Mouse (Mus musculus) embryonic facial prominence, embryonic 11.5 days (tissue): ENCODE results near the gene Phldb2. TPM values are rescaled to one million over a fixed set of nuclear protein-coding genes. Genes with fewer than 3 reads are reported as not detected.

Experiments used
- ATAC-seq: fragments of 200-750 bp; cut with Nextera tagmentation; replicated peaks from 2 replicates; pipeline ENCODE4 v1.8.0; 2017; ENCODE audit warnings: low read depth; ENCODE audit not compliant: insufficient number of reproducible peaks, low FRiP score, low TSS enrichment
- DNase-seq: peaks from one replicate; pipeline ENCODE4 v3.0.0-alpha.2; 2015; ENCODE audit warnings: low spot score
- H3K27ac ChIP-seq: fragments of 300-500 bp; sonication (generic); replicated peaks from 2 replicates; pipeline ENCODE4 v1.5.1; 2014; ENCODE audit warnings: mild to moderate bottlenecking, low read depth, low read length, control low read depth
- H3K27me3 ChIP-seq: fragments of 300-500 bp; sonication (generic); 2 replicates; pipeline ENCODE4 v1.6.1; 2014; ENCODE audit warnings: mild to moderate bottlenecking, low read length, moderate library complexity, mixed read lengths; ENCODE audit not compliant: control insufficient read depth, insufficient read depth
- H3K36me3 ChIP-seq: fragments of 300-500 bp; sonication (generic); replicated peaks from 2 replicates; pipeline ENCODE4 v1.6.1; 2014; ENCODE audit warnings: low read depth, mild to moderate bottlenecking, low read length, moderate library complexity, mixed read lengths; ENCODE audit not compliant: control insufficient read depth, insufficient read depth
- H3K4me1 ChIP-seq: fragments of 300-500 bp; sonication (generic); 2 replicates; pipeline ENCODE4 v1.6.1; 2014; ENCODE audit warnings: low read length, mixed read lengths; ENCODE audit not compliant: control insufficient read depth, insufficient read depth
- H3K4me2 ChIP-seq: fragments of 300-500 bp; sonication (generic); 2 replicates; pipeline ENCODE4 v1.6.1; 2014; ENCODE audit warnings: low read depth, mild to moderate bottlenecking, control low read depth, low read length, moderate library complexity
- H3K4me3 ChIP-seq: fragments of 300-500 bp; sonication (generic); 2 replicates; pipeline ENCODE4 v1.5.1; 2014; ENCODE audit warnings: low read depth, low read length, control low read depth
- H3K9ac ChIP-seq: fragments of 300-500 bp; sonication (generic); replicated peaks from 2 replicates; pipeline ENCODE4 v1.6.1; 2014; ENCODE audit warnings: mild to moderate bottlenecking, control low read depth, low read length
- H3K9me3 ChIP-seq: fragments of 300-500 bp; sonication (generic); replicated peaks from 2 replicates; pipeline ENCODE4 v1.6.1; 2016; ENCODE audit warnings: mild to moderate bottlenecking, low read length, inconsistent platforms, mixed read lengths; ENCODE audit not compliant: control insufficient read depth
- WGBS: fragments of 180-500 bp; shearing (Covaris S2); extraction: QIAGEN DNeasy Blood & Tissue Kit; methylation state at CpG from one replicate; pipeline ENCODE4 v1.1.7; 2014; 5-methylcytosine and 5-hydroxymethylcytosine counted together
- polyA plus RNA-seq: library from polyadenylated mRNA; unstranded; fragments of >200 nt; fragmentation: Nextera tagmentation; extraction: Ambion mirVana; gene quantifications from 2 replicates; pipeline ENCODE4 v1.2.1, GENCODE M21; 2014

The Phldb2 gene
- polyA plus RNA-seq, 1 experiment from 2014 or later = 54.6 TPM

GRCm38 (mm10) chr16:45767434-45767833 lies 186.0 kb downstream of the Phldb2 start:
- WGBS = 73% methylated on average over 4 of the region's 4 CpGs

GRCm38 (mm10) chr16:45765801-45766494 lies 187.4 kb downstream of the Phldb2 start:
- WGBS = 76% methylated on average over 7 of the region's 7 CpGs
- no peaks in the 10 kb centered on the region for H3K4me1 ChIP-seq
- no peaks in the 10 kb centered on the region for H3K27me3 ChIP-seq
- no peak overlapping the region for H3K4me2 ChIP-seq
- peaks cover 3% of the 10 kb centered on the region; the same call in 1 of the 2 replicates for H3K36me3 ChIP-seq
- no peak overlapping the region for H3K4me3 ChIP-seq
- no peak overlapping the region for H3K27ac ChIP-seq
- H3K9ac ChIP-seq = no peak overlapping the region
- ATAC-seq (no peak), DNase-seq (no peak)
- no peaks in the 10 kb centered on the region for H3K9me3 ChIP-seq

More at GRCm38 (mm10) chr16:45767434-45767833, 186.0 kb downstream of the Phldb2 start:
- Histone ChIP-seq H3K36me3 (peaks cover 3% of the 10 kb centered on the region; the same call in 1 of the 2 replicates), H3K27me3 (no peaks in the 10 kb centered on the region), H3K9me3 (no peaks in the 10 kb centered on the region), H3K4me1 (no peaks in the 10 kb centered on the region), H3K9ac (no peak overlapping the region), H3K4me2 (no peak overlapping the region), H3K27ac (no peak overlapping the region), H3K4me3 (no peak overlapping the region)
- DNase-seq = no peak
- no peak for ATAC-seq

GRCm38 (mm10) chr16:45765102-45765501 lies 188.3 kb downstream of the Phldb2 start:
- no peak overlapping the region for H3K4me3 ChIP-seq
- no peak for DNase-seq
- H3K4me1 ChIP-seq = no peaks in the 10 kb centered on the region
- H3K9me3 ChIP-seq = no peaks in the 10 kb centered on the region
- no peaks in the 10 kb centered on the region for H3K27me3 ChIP-seq
- WGBS = 93% methylated on average over 3 of the region's 3 CpGs
- no peak for ATAC-seq
- H3K9ac ChIP-seq = no peak overlapping the region
- no peak overlapping the region for H3K27ac ChIP-seq
- H3K36me3 ChIP-seq = peaks cover 3% of the 10 kb centered on the region; the same call in 1 of the 2 replicates
- H3K4me2 ChIP-seq = no peak overlapping the region

- no peaks in the 10 kb centered on the region for H3K4me1 ChIP-seq
- no peak for ATAC-seq
- no peaks in the 10 kb centered on the region for H3K27me3 ChIP-seq
- no peak overlapping the region for H3K4me3 ChIP-seq
- H3K4me2 ChIP-seq = no peak overlapping the region
- WGBS = 86% methylated on average over 13 of the region's 13 CpGs
- H3K27ac ChIP-seq = no peak overlapping the region
- no peak for DNase-seq
- no peaks in the 10 kb centered on the region for H3K9me3 ChIP-seq
- H3K9ac ChIP-seq = no peak overlapping the region
- no peaks in the 10 kb centered on the region for H3K36me3 ChIP-seq
Observed at GRCm38 (mm10) chr16:45762859-45763505, 190.4 kb downstream of the Phldb2 start.

- WGBS = 80% methylated on average over 1 of the region's 1 CpGs
- no peaks in the 10 kb centered on the region for H3K9me3 ChIP-seq
- no peaks in the 10 kb centered on the region for H3K36me3 ChIP-seq
- no peak overlapping the region for H3K4me3 ChIP-seq
- H3K9ac ChIP-seq = no peak overlapping the region
- no peaks in the 10 kb centered on the region for H3K27me3 ChIP-seq
- no peak overlapping the region for H3K4me2 ChIP-seq
- DNase-seq (no peak), ATAC-seq (no peak)
- H3K27ac ChIP-seq = no peak overlapping the region
- H3K4me1 ChIP-seq = no peaks in the 10 kb centered on the region
Observed at GRCm38 (mm10) chr16:45761425-45761824, 192.0 kb downstream of the Phldb2 start.

GRCm38 (mm10) chr16:45758726-45759269 lies 194.6 kb downstream of the Phldb2 start:
- Histone ChIP-seq H3K4me3 (no peak overlapping the region), H3K27me3 (no peaks in the 10 kb centered on the region), H3K4me2 (no peak overlapping the region), H3K9me3 (no peaks in the 10 kb centered on the region), H3K27ac (no peak overlapping the region), H3K36me3 (no peaks in the 10 kb centered on the region), H3K4me1 (no peaks in the 10 kb centered on the region), H3K9ac (no peak overlapping the region)
- DNase-seq (no peak), ATAC-seq (no peak)
- WGBS = 86% methylated on average over 9 of the region's 9 CpGs

GRCm38 (mm10) chr16:45757421-45758078 lies 195.8 kb downstream of the Phldb2 start:
- no peaks in the 10 kb centered on the region for H3K9me3 ChIP-seq
- H3K4me2 ChIP-seq = no peak overlapping the region
- H3K27me3 ChIP-seq = no peaks in the 10 kb centered on the region
- no peaks in the 10 kb centered on the region for H3K4me1 ChIP-seq
- no peak overlapping the region for H3K9ac ChIP-seq
- no peaks in the 10 kb centered on the region for H3K36me3 ChIP-seq
- DNase-seq (no peak), ATAC-seq (no peak)
- H3K4me3 ChIP-seq = no peak overlapping the region
- 87% methylated on average over 12 of the region's 12 CpGs for WGBS
- H3K27ac ChIP-seq = no peak overlapping the region
